Mouse (Mus musculus) midbrain, embryonic 10.5 days (tissue): ENCODE measurements around the gene Gm10778. TPM values are rescaled to one million over a fixed set of nuclear protein-coding genes. Genes with fewer than 3 reads are reported as not detected.
"Not testable (repeated sequence)": the region's sequence is repeated elsewhere in the genome, so short reads cannot be mapped to it uniquely, and the experiment has no call there.

Experiments used
- DNase-seq: peaks from one replicate; pipeline ENCODE4 v3.0.0-alpha.2; 2017; ENCODE audit warnings: low spot score
- H3K27ac ChIP-seq: fragments of 300-500 bp; sonication (generic); replicated peaks from 2 replicates; pipeline ENCODE4 v1.5.1; 2016; ENCODE audit warnings: mild to moderate bottlenecking
- H3K27me3 ChIP-seq: fragments of 300-500 bp; sonication (generic); 2 replicates; pipeline ENCODE4 v1.6.1; 2016; ENCODE audit warnings: low read depth, mild to moderate bottlenecking; ENCODE audit not compliant: poor library complexity, severe bottlenecking
- H3K36me3 ChIP-seq: fragments of 300-500 bp; sonication (generic); 2 replicates; pipeline ENCODE4 v1.6.1; 2016; ENCODE audit warnings: mild to moderate bottlenecking, moderate library complexity
- H3K4me1 ChIP-seq: fragments of 300-500 bp; sonication (generic); 2 replicates; pipeline ENCODE4 v1.6.1; 2016
- H3K4me3 ChIP-seq: fragments of 300-500 bp; sonication (generic); 2 replicates; pipeline ENCODE4 v1.5.1; 2016; ENCODE audit warnings: mild to moderate bottlenecking, moderate library complexity
- H3K9me3 ChIP-seq: fragments of 300-500 bp; sonication (generic); replicated peaks from 2 replicates; pipeline ENCODE4 v1.6.1; 2016; ENCODE audit warnings: mild to moderate bottlenecking
- WGBS: fragments of 180-500 bp; shearing (Covaris S2); methylation state at CpG from one replicate; pipeline ENCODE4 v1.1.7; 2016; 5-methylcytosine and 5-hydroxymethylcytosine counted together
- polyA plus RNA-seq: library from polyadenylated mRNA; unstranded; fragments of >200 nt; fragmentation: Nextera tagmentation; extraction: Ambion mirVana; gene quantifications from 2 replicates; pipeline ENCODE4 v1.2.1, GENCODE M21; 2016

The Gm10778 gene
- polyA plus RNA-seq, 1 experiment from 2014 or later = 5.6 TPM

- H3K27me3 ChIP-seq = peaks cover 17% of the 10 kb centered on the region; the same call in 1 of the 2 replicates
- H3K27ac ChIP-seq, H3K36me3 ChIP-seq, DNase-seq, H3K9me3 ChIP-seq, H3K4me3 ChIP-seq: not testable (repeated sequence)
- H3K4me1 ChIP-seq = peaks cover 41% of the 10 kb centered on the region
- 48% methylated on average over 4 of the region's 4 CpGs for WGBS
Measured at GRCm38 (mm10) chr10:81640825-81641224, 8.0 kb upstream of the Gm10778 start.

- DNase-seq = no peak
- H3K27me3 ChIP-seq = peaks cover 17% of the 10 kb centered on the region; the same call in 1 of the 2 replicates
- WGBS = 87% methylated on average over 2 of the region's 2 CpGs
- H3K36me3 ChIP-seq = no peaks in the 10 kb centered on the region
- no peaks in the 10 kb centered on the region for H3K9me3 ChIP-seq
- H3K4me1 ChIP-seq = peaks cover 37% of the 10 kb centered on the region
- H3K4me3 ChIP-seq = no peak overlapping the region
- no peak overlapping the region for H3K27ac ChIP-seq
Measured at GRCm38 (mm10) chr10:81641566-81641965, 7.3 kb upstream of the Gm10778 start.

- WGBS = 82% methylated on average over 8 of the region's 8 CpGs
- Histone ChIP-seq H3K4me3 (peak overlapping the region; percentile 85), H3K27ac (peak overlapping the region; percentile 96; the same call in 1 of the 2 replicates), H3K4me1 (peaks cover 37% of the 10 kb centered on the region), H3K9me3 (no peaks in the 10 kb centered on the region), H3K27me3 (peaks cover 21% of the 10 kb centered on the region; the same call in 1 of the 2 replicates), H3K36me3 (no peaks in the 10 kb centered on the region)
- DNase-seq = no peak
Measured at GRCm38 (mm10) chr10:81641978-81642647, 6.7 kb upstream of the Gm10778 start.

GRCm38 (mm10) chr10:81642648-81643448, 6.0 kb upstream of the Gm10778 start:
- Histone ChIP-seq H3K4me3 (peak overlapping the region; percentile 85), H3K9me3 (no peaks in the 10 kb centered on the region), H3K27ac (peak overlapping the region; percentile 96), H3K4me1 (peaks cover 37% of the 10 kb centered on the region), H3K27me3 (peaks cover 24% of the 10 kb centered on the region; the same call in 1 of the 2 replicates), H3K36me3 (no peaks in the 10 kb centered on the region)
- 24% methylated on average over 24 of the region's 24 CpGs for WGBS
- no peak for DNase-seq

GRCm38 (mm10) chr10:81643449-81644055, 5.3 kb upstream of the Gm10778 start:
- Histone ChIP-seq H3K27me3 (peaks cover 24% of the 10 kb centered on the region; the same call in 1 of the 2 replicates), H3K36me3 (no peaks in the 10 kb centered on the region), H3K4me3 (peak overlapping the region; percentile 85), H3K4me1 (peaks cover 39% of the 10 kb centered on the region), H3K9me3 (no peaks in the 10 kb centered on the region), H3K27ac (peak overlapping the region; percentile 96)
- WGBS = under 1% methylated on average over 75 of the region's 75 CpGs
- DNase-seq = peak; percentile 95

- WGBS = 54% methylated on average over 2 of the region's 2 CpGs
Measured at GRCm38 (mm10) chr10:81644162-81644561, 4.7 kb upstream of the Gm10778 start.

GRCm38 (mm10) chr10:81644716-81645115, 4.1 kb upstream of the Gm10778 start:
- WGBS = 89% methylated on average over 18 of the region's 18 CpGs
- Histone ChIP-seq H3K36me3 (no peaks in the 10 kb centered on the region), H3K27me3 (peaks cover 24% of the 10 kb centered on the region; the same call in 1 of the 2 replicates), H3K9me3 (no peaks in the 10 kb centered on the region), H3K4me1 (peaks cover 41% of the 10 kb centered on the region), H3K27ac (no peak overlapping the region), H3K4me3 (peak overlapping the region; percentile 85; the same call in 1 of the 2 replicates)
- DNase-seq = no peak

More at GRCm38 (mm10) chr10:81644162-81644561, 4.7 kb upstream of the Gm10778 start:
- Histone ChIP-seq H3K27me3 (peaks cover 24% of the 10 kb centered on the region; the same call in 1 of the 2 replicates), H3K4me3 (peak overlapping the region; percentile 85), H3K4me1 (peaks cover 41% of the 10 kb centered on the region), H3K36me3 (no peaks in the 10 kb centered on the region), H3K27ac (peak overlapping the region; percentile 96), H3K9me3 (no peaks in the 10 kb centered on the region)
- no peak for DNase-seq

- no peak for DNase-seq
- WGBS = 91% methylated on average over 4 of the region's 4 CpGs
- Histone ChIP-seq H3K9me3 (peaks cover 3% of the 10 kb centered on the region), H3K4me3 (no peak overlapping the region), H3K27me3 (peaks cover 24% of the 10 kb centered on the region; the same call in 1 of the 2 replicates), H3K36me3 (peaks cover 3% of the 10 kb centered on the region), H3K27ac (no peak overlapping the region), H3K4me1 (peaks cover 47% of the 10 kb centered on the region)
Measured at GRCm38 (mm10) chr10:81645391-81645790, 3.5 kb upstream of the Gm10778 start.

- peaks cover 10% of the 10 kb centered on the region for H3K36me3 ChIP-seq
- H3K4me1 ChIP-seq = peaks cover 44% of the 10 kb centered on the region
- no peak overlapping the region for H3K4me3 ChIP-seq
- no peak overlapping the region for H3K27ac ChIP-seq
- peaks cover 10% of the 10 kb centered on the region for H3K9me3 ChIP-seq
- no peak for DNase-seq
- 78% methylated on average over 7 of the region's 7 CpGs for WGBS
- H3K27me3 ChIP-seq = peaks cover 24% of the 10 kb centered on the region; the same call in 1 of the 2 replicates
Measured at GRCm38 (mm10) chr10:81646015-81646555, 2.8 kb upstream of the Gm10778 start.

GRCm38 (mm10) chr10:81655178-81655577, 6.3 kb downstream of the Gm10778 start:
- Histone ChIP-seq H3K4me1 (0 out of 2 replicates have a peak, but pooled peaks cover 2% of the 10 kb centered on the region), H3K27ac (no peak overlapping the region), H3K27me3 (no peaks in the 10 kb centered on the region), H3K4me3 (no peak overlapping the region), H3K9me3 (peaks cover 90% of the 10 kb centered on the region), H3K36me3 (peaks cover 86% of the 10 kb centered on the region)
- DNase-seq = no peak
- WGBS = 95% methylated on average over 10 of the region's 10 CpGs

- no peaks in the 10 kb centered on the region for H3K4me1 ChIP-seq
- WGBS = 97% methylated on average over 2 of the region's 2 CpGs
- peaks cover 80% of the 10 kb centered on the region for H3K36me3 ChIP-seq
- H3K9me3 ChIP-seq = peaks cover 84% of the 10 kb centered on the region
- H3K4me3 ChIP-seq = no peak overlapping the region
- no peak overlapping the region for H3K27ac ChIP-seq
- no peak for DNase-seq
- H3K27me3 ChIP-seq = no peaks in the 10 kb centered on the region
Measured at GRCm38 (mm10) chr10:81656174-81656573, 7.3 kb downstream of the Gm10778 start.

- not testable (repeated sequence) for H3K36me3 ChIP-seq, DNase-seq, H3K4me3 ChIP-seq, H3K4me1 ChIP-seq, H3K27ac ChIP-seq, H3K27me3 ChIP-seq, H3K9me3 ChIP-seq
- WGBS = no CpG with 5 or more reads among the region's 18 CpGs
Measured at GRCm38 (mm10) chr10:81687114-81687513, 38.3 kb downstream of the Gm10778 start.
